Mouse (Mus musculus) forebrain, embryonic 10.5 days (tissue): Measurements from ENCODE around the gene Dnajc28. TPM values are rescaled to one million over a fixed set of nuclear protein-coding genes. Genes with fewer than 3 reads are reported as not detected.
A peak's percentile ranks its signal among the peaks of the same experiment; 100 is the strongest.

Experiments
- DNase-seq: peaks from one replicate; pipeline ENCODE4 v3.0.0-alpha.2; 2017; ENCODE audit warnings: low spot score; ENCODE audit errors: extremely low spot score
- H3K27ac ChIP-seq: fragments of 300-500 bp; sonication (generic); 2 replicates; pipeline ENCODE4 v1.5.1; 2016; ENCODE audit warnings: mild to moderate bottlenecking
- H3K27me3 ChIP-seq: fragments of 300-500 bp; sonication (generic); 2 replicates; pipeline ENCODE4 v1.6.1; 2016; ENCODE audit warnings: mild to moderate bottlenecking; ENCODE audit not compliant: poor library complexity, severe bottlenecking
- H3K36me3 ChIP-seq: fragments of 300-500 bp; sonication (generic); replicated peaks from 2 replicates; pipeline ENCODE4 v1.6.1; 2016; ENCODE audit warnings: mild to moderate bottlenecking, moderate library complexity
- H3K4me1 ChIP-seq: fragments of 300-500 bp; sonication (generic); 2 replicates; pipeline ENCODE4 v1.6.1; 2016
- H3K4me3 ChIP-seq: fragments of 300-500 bp; sonication (generic); 2 replicates; pipeline ENCODE4 v1.5.1; 2016; ENCODE audit warnings: mild to moderate bottlenecking, moderate library complexity
- H3K9me3 ChIP-seq: fragments of 300-500 bp; sonication (generic); 2 replicates; pipeline ENCODE4 v1.6.1; 2016; ENCODE audit warnings: mild to moderate bottlenecking, moderate library complexity
- WGBS: fragments of 180-500 bp; shearing (Covaris S2); methylation state at CpG from one replicate; pipeline ENCODE4 v1.1.7; 2016; 5-methylcytosine and 5-hydroxymethylcytosine counted together
- polyA plus RNA-seq: library from polyadenylated mRNA; unstranded; fragments of >200 nt; fragmentation: Nextera tagmentation; extraction: Ambion mirVana; gene quantifications from 2 replicates; pipeline ENCODE4 v1.2.1, GENCODE M21; 2016

The Dnajc28 gene
- polyA plus RNA-seq, 1 experiment from 2014 or later = 2.9 TPM

- Histone ChIP-seq H3K27ac (no peak overlapping the region), H3K36me3 (peaks cover 34% of the 10 kb centered on the region), H3K4me1 (peaks cover 8% of the 10 kb centered on the region), H3K27me3 (no peaks in the 10 kb centered on the region), H3K9me3 (no peaks in the 10 kb centered on the region), H3K4me3 (no peak overlapping the region)
- WGBS = 90% methylated on average over 14 of the region's 14 CpGs
- no peak for DNase-seq
Observed at GRCm38 (mm10) chr16:91578980-91579720, 39.7 kb downstream of the Dnajc28 start.

- peaks cover 22% of the 10 kb centered on the region for H3K36me3 ChIP-seq
- no peaks in the 10 kb centered on the region for H3K27me3 ChIP-seq
- no peak overlapping the region for H3K4me3 ChIP-seq
- H3K4me1 ChIP-seq = peaks cover 8% of the 10 kb centered on the region
- WGBS = 71% methylated on average over 13 of the region's 13 CpGs
- no peak for DNase-seq
- H3K27ac ChIP-seq = 0 out of 2 replicates have a peak overlapping the region, but pooled peaks have one; percentile 48
- no peaks in the 10 kb centered on the region for H3K9me3 ChIP-seq
Observed at GRCm38 (mm10) chr16:91575151-91575550, 43.7 kb downstream of the Dnajc28 start.

GRCm38 (mm10) chr16:91571105-91571504 is 47.7 kb downstream of the Dnajc28 start:
- Histone ChIP-seq H3K4me3 (no peak overlapping the region), H3K4me1 (peaks cover 11% of the 10 kb centered on the region), H3K27me3 (no peaks in the 10 kb centered on the region), H3K36me3 (peaks cover 14% of the 10 kb centered on the region; the same call in 1 of the 2 replicates), H3K27ac (no peak overlapping the region), H3K9me3 (no peaks in the 10 kb centered on the region)
- 82% methylated on average over 3 of the region's 3 CpGs for WGBS
- DNase-seq = no peak

- peaks cover 11% of the 10 kb centered on the region for H3K36me3 ChIP-seq
- 0 out of 2 replicates have a peak, but pooled peaks cover 3% of the 10 kb centered on the region for H3K4me1 ChIP-seq
- H3K27ac ChIP-seq = no peak overlapping the region
- no peak overlapping the region for H3K4me3 ChIP-seq
- WGBS = 92% methylated on average over 10 of the region's 10 CpGs
- no peaks in the 10 kb centered on the region for H3K9me3 ChIP-seq
- no peak for DNase-seq
- no peaks in the 10 kb centered on the region for H3K27me3 ChIP-seq
Observed at GRCm38 (mm10) chr16:91568960-91569359, 49.9 kb downstream of the Dnajc28 start.

GRCm38 (mm10) chr16:91566002-91566401 is 52.8 kb downstream of the Dnajc28 start:
- Histone ChIP-seq H3K36me3 (peaks cover 34% of the 10 kb centered on the region), H3K27ac (no peak overlapping the region), H3K27me3 (no peaks in the 10 kb centered on the region), H3K4me3 (no peak overlapping the region), H3K9me3 (no peaks in the 10 kb centered on the region), H3K4me1 (peaks cover 10% of the 10 kb centered on the region; the same call in 1 of the 2 replicates)
- no peak for DNase-seq
- 95% methylated on average over 7 of the region's 7 CpGs for WGBS

- Histone ChIP-seq H3K27ac (no peak overlapping the region), H3K36me3 (peaks cover 37% of the 10 kb centered on the region), H3K4me3 (no peak overlapping the region), H3K27me3 (no peaks in the 10 kb centered on the region), H3K4me1 (peaks cover 10% of the 10 kb centered on the region; the same call in 1 of the 2 replicates), H3K9me3 (no peaks in the 10 kb centered on the region)
- DNase-seq = no peak
- 75% methylated on average over 9 of the region's 9 CpGs for WGBS
Observed at GRCm38 (mm10) chr16:91565292-91565951, 53.4 kb downstream of the Dnajc28 start.

- DNase-seq = no peak
- 90% methylated on average over 4 of the region's 4 CpGs for WGBS
Observed at GRCm38 (mm10) chr16:91564580-91565291, 54.1 kb downstream of the Dnajc28 start.

More at GRCm38 (mm10) chr16:91564580-91565291, 54.1 kb downstream of the Dnajc28 start:
- Histone ChIP-seq H3K27me3 (no peaks in the 10 kb centered on the region), H3K4me1 (peaks cover 10% of the 10 kb centered on the region; the same call in 1 of the 2 replicates), H3K4me3 (no peak overlapping the region), H3K9me3 (no peaks in the 10 kb centered on the region), H3K36me3 (peaks cover 42% of the 10 kb centered on the region), H3K27ac (no peak overlapping the region)

Other genes with a start within 250 kb of the Dnajc28 start
- gene Ifnar2, start 246.2 kb downstream of the Dnajc28 start, polyA plus RNA-seq = 28.6 and 29.0 TPM in 2 replicates
- gene Gm21970, start 227.3 kb downstream of the Dnajc28 start, polyA plus RNA-seq = not detected in 2 replicates
- 4.7 and 5.8 TPM in 2 replicates for gene Il10rb, start 212.9 kb downstream of the Dnajc28 start, polyA plus RNA-seq
- gene Ifnar1, start 133.8 kb downstream of the Dnajc28 start, polyA plus RNA-seq = 48.3 and 52.7 TPM in 2 replicates
- 27.2 and 28.0 TPM in 2 replicates for gene Ifngr2, start 72.0 kb downstream of the Dnajc28 start, polyA plus RNA-seq
- gene Tmem50b, start 21.2 kb downstream of the Dnajc28 start, polyA plus RNA-seq = 32.7 and 33.8 TPM in 2 replicates
- 204 and 211 TPM in 2 replicates for gene Gart, start 27.9 kb upstream of the Dnajc28 start, polyA plus RNA-seq
- 110 and 111 TPM in 2 replicates for gene Son, start 28.5 kb upstream of the Dnajc28 start, polyA plus RNA-seq
- gene Donson, start 69.7 kb upstream of the Dnajc28 start, polyA plus RNA-seq = 34.3 and 38.1 TPM in 2 replicates
- 61.5 and 67.1 TPM in 2 replicates for gene Cryzl1, start 109.9 kb upstream of the Dnajc28 start, polyA plus RNA-seq
- 38.7 and 40.7 TPM in 2 replicates for gene Itsn1, start 110.3 kb upstream of the Dnajc28 start, polyA plus RNA-seq